Mouse (Mus musculus): Measurements from ENCODE around the gene Aldh16a1. TPM values are rescaled to one million over a fixed set of nuclear protein-coding genes. Genes with fewer than 3 reads are reported as not detected.
A peak's percentile ranks its signal among the peaks of the same experiment; 100 is the strongest.
"Not testable (repeated sequence)": the region's sequence is repeated elsewhere in the genome, so short reads cannot be mapped to it uniquely, and the experiment has no call there.

Aldh16a1 gene
- total RNA-seq, 2 experiments from 2014 or later: 13.2 to 13.3 TPM

DNA sequence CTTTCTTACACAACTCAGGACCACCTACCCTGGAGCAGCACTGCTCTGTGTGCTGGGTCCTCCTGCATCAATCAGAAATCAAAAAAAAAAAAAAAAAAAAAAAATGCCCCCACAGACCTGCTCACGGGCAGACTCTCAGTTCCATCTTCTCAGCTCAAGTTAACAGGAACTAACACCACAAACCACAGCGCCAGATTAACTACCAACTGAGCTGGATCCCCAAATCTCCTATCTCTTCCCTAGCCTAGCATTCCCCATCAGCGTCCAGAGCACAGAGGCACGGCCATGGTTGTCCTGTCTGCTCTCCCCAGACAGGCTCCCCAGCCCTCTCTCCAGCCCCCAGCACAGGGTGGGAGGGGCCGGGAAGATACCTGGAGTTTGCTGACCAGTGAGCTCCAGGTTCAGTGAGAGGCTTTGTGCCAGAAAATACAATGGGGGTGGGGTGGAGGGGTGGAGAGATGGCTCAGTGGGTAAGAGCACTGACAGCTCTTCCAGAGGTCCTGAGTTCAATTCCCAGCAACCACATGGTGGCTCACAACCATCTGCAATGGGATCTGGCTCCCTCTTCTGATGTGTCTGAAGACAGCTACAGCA is 47.2 kb downstream of the Aldh16a1 start:
- DNase-seq (ENCODE audit: low spot score in 2 of 2): no peak
- no peak for TF ChIP-seq CTCF (conservative IDR thresholded peaks at IDR 0.05)
- Histone ChIP-seq H3K4me3 (no peak overlapping the region), H3K27ac (no peak overlapping the region)

DNA sequence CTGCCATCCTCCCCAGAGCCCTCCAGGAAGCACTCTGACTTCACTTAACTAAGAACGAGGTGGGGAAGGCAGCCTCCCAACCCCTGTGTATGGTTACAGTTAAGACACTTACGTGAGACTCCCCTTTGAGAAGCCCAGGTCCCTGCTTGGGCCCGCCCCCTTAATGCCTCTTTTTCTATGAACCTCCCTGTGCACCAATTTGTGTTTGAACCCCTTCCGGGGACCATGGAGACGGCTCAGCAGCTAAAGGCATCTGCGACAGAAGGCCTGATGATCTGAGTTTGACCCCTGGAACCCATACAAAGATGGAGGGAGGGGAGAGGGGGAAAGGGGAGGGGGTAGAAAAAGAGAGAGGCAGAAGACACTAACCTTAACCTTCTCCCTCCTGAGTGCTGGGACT is 47.9 kb downstream of the Aldh16a1 start:
- no peak for TF ChIP-seq CTCF (conservative IDR thresholded peaks at IDR 0.05)
- Histone ChIP-seq H3K4me3 (no peak overlapping the region), H3K27ac (no peak overlapping the region)
- DNase-seq (ENCODE audit: low spot score in 2 of 2): no peak

DNA sequence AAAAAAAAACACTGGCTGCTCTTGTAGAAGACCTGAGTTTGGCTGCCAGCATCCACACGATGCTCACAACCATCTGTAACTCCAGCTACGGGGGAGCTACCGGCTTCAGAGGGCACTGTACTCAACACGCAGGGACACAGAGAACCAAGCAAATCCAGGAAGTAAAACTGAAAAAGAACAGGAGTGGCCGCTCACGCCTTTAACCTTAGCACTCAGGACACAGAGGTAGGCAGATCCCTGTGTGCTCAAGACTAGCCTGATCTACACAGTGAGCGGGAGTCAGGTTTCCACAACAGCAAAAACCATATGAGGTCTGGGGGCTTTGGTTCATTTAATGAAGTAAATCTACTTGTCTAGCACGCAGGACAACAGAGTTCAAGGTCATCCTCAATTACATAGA is 48.9 kb downstream of the Aldh16a1 start:
- H3K4me3 ChIP-seq: no peak overlapping the region
- no peak for TF ChIP-seq CTCF (conservative IDR thresholded peaks at IDR 0.05)
- H3K27ac ChIP-seq: no peak overlapping the region
- DNase-seq (ENCODE audit: low spot score in 2 of 2): no peak

DNA sequence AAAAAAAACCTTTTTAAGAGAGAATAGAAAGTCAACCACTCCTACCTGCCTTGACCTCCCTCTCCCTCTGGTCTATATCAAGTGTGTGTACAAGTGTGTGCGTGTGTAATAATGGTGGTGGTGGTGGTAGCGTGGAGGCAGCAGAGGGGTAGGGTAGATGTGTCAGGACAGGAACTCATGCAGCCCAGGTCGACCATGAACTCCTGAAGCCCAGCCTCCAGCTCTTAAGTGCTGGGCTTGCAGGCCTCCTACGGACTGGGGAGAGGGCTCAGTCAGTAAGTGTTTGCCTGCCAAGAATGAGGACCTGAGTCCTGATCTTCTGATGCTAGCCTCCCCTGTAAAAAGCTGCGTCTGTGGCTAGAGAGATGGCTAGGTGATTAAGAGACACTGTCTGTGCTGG is 49.4 kb downstream of the Aldh16a1 start:
- DNase-seq (ENCODE audit: low spot score in 2 of 2): no peak
- no peak for TF ChIP-seq CTCF (conservative IDR thresholded peaks at IDR 0.05)
- H3K27ac ChIP-seq: no peak overlapping the region
- H3K4me3 ChIP-seq: no peak overlapping the region

DNA sequence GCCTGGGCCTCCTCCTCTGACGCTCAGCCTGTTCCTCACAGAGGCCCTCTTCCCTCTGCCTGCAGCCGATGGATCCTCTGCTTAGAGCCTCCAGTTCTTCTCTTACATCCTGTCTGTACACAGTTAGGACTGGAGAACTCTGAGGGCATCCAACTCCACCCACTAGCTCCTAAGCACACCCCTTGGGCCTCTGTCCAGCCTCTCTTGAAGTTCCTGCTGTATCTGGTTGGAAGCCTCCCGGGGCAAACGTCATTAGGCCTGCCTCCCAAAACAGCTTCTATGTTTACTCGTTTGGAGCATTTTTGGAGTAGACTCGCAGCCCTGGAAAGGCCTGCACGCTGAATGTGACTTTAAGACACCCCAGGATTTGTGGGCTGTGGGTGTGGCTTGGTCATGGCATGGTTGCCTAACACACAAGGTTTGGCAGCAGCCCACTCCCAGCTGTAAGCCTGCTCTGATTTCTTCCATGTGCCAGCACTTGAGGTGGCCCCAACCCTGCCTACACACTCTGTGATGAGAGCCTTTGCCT is 50.7 kb downstream of the Aldh16a1 start, which contains the start of gene Fcgrt:
Gene Fcgrt (minus strand): TSS at position 200 of the 529 bp plus-strand sequence.
- DNase-seq (ENCODE audit: low spot score in 2 of 2): peak in 1 of 2 experiments; percentile 48
- Histone ChIP-seq H3K4me3 (peak within 1 kb of the TSS; percentile 46), H3K27ac (peak within 1 kb of the TSS; percentile 81)
- TF ChIP-seq CTCF (conservative IDR thresholded peaks at IDR 0.05): no peak

DNA sequence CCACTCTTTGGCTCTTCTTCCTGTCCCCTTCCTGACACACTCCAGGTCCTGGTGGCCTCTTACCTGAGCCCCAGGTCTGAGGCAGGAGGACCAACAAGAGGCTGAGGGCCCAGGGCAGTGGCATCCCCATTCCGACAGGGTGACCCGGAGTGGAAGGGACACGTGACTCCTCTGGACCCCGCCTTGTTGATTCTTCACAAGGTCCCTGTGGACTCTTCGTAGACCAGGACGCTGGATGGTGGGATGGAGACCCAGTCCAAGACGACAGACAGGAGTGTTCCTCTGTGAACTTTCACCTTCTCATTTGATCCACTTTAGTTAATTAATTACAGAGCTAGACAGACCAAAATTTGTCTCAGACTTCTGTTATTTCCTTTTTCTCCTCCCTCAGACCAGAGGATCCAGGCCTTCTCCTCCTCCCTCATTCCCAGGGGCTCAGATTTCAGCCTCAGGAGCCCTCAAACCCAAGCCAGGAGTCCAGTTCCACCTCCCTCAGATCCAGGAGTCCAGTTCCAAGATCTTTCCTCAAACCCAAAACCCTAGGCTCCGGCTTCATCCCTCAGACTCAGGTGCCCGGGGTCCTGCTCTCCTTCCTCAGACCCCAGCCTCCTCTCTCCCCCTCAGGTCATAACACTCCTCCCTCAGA is 51.3 kb downstream of the Aldh16a1 start:
- TF ChIP-seq CTCF (conservative IDR thresholded peaks at IDR 0.05): no peak
- DNase-seq (ENCODE audit: low spot score in 2 of 2): no peak
- Histone ChIP-seq H3K27ac (peak overlapping the region; percentile 81), H3K4me3 (peak overlapping the region; percentile 46)

DNA sequence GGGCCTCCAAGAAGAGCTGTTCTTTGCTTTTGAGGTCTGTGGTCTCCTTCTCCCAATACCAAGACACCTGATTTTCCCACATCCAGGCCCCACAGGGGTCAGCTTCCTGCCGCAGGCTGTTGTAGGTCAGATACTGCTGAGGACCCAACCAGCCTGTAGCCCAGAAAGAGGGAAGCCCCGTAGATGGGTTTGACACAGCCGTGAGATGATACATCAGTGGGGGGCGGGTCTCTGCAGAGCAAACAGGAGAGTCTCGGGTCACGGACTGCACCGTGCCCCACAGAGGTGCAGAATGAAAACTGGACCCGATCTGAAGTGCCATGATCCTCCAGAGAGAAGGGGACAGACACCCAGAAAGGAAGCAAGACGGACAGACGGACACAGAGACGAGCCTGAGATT is 51.9 kb downstream of the Aldh16a1 start:
- Histone ChIP-seq H3K27ac (no peak overlapping the region), H3K4me3 (peak overlapping the region; percentile 46)
- TF ChIP-seq CTCF (conservative IDR thresholded peaks at IDR 0.05): no peak
- no peak for DNase-seq (ENCODE audit: low spot score in 2 of 2)

DNA sequence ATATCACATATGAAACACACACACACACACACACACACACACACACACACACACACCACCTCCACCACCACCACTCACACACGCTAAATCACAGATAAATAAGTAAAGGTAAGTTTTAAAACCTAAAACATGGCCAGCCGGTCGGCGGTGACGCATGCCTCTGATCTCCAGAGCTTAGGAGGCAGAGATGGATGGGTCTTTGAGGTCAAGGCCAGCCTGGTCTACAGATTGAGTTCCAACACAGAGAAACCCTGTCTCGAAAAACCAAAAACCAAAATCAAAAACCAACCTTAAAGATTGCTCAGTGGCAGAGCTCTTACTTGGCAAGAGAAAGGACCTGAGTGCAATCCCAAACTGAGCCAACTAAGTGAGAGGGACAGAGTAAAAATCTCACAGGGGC is 54.3 kb downstream of the Aldh16a1 start:
- no peak overlapping the region for H3K27ac ChIP-seq
- TF ChIP-seq CTCF (conservative IDR thresholded peaks at IDR 0.05): no peak
- no peak for DNase-seq (ENCODE audit: low spot score in 2 of 2)
- H3K4me3 ChIP-seq: no peak overlapping the region

DNA sequence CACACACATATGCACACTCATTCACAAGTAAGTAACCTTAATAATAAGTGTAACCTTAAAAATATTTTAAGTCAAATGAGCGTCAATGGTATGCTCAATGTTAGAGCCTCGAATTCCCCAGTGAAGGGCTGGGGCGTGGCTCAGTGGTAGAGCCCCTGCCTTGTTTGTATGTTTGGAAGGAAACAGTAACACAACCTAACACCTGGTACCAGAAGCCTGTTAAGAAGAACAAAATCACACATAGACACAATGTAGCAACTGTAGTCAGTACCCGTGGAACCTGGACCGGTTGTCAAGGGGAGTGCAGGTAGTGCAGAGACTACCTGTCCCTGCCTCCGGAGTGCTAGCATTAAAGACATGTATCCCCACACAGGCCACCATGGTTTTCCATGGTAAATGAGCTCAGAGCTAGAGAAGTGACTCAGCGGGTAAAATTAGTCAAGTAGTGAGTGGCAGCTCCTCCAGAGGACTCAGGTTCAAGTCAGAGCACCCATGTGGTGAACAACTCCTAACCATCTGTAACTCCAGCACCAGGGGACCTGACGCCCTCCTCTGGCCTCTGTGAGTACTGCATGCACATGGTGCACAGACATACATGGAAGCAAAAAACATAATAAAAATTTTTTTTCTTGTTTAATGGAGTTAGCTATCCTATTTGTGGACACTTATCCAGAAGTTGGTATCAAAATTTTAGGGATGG is 55.7 kb downstream of the Aldh16a1 start:
- no peak overlapping the region for H3K27ac ChIP-seq
- no peak overlapping the region for H3K4me3 ChIP-seq
- TF ChIP-seq CTCF (conservative IDR thresholded peaks at IDR 0.05): peak; percentile 60
- no peak for DNase-seq (ENCODE audit: low spot score in 2 of 2)

DNA sequence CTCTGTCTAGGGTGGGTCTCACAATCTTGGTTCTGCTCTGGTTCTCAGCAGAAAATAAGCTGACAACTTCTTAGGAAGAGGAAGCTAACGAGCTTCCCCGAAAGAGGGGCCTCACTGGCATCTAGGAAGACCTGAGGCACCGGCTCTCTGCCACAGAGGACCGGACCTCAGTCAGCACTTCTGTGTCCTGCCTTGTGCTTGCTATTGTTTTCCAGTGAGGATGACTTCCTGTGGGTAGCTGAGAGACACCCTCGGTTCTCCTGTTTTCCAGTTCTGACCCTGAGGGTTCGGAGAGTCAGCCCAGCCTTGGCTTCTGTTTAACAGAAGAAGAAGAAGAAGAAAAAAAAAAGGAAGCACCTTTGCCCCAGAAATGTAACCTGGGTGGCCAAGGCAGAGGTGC is 56.9 kb downstream of the Aldh16a1 start:
- no peak for DNase-seq (ENCODE audit: low spot score in 2 of 2)
- Histone ChIP-seq H3K27ac (no peak overlapping the region), H3K4me3 (no peak overlapping the region)
- no peak for TF ChIP-seq CTCF (conservative IDR thresholded peaks at IDR 0.05)

DNA sequence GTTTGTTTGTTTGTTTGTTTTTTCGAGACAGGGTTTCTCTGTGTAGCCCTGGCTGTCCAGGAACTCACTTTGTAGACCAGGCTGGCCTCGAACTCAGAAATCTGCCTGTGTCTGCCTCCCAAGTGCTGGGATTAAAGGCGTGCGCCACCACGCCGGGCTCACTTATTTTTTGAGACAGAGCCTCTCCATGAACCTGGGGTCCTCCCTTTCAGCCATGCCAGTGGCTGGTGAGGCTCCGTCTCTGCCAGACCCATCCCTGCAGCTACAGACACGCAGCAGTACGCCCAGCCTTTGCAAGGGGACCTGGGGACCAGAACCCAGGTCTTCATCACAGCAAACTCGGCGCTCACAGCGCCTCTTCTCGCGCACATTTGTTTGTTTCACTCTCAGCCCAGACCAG is 58.4 kb downstream of the Aldh16a1 start:
- not testable (repeated sequence) for DNase-seq (ENCODE audit: low spot score in 2 of 2)

DNA sequence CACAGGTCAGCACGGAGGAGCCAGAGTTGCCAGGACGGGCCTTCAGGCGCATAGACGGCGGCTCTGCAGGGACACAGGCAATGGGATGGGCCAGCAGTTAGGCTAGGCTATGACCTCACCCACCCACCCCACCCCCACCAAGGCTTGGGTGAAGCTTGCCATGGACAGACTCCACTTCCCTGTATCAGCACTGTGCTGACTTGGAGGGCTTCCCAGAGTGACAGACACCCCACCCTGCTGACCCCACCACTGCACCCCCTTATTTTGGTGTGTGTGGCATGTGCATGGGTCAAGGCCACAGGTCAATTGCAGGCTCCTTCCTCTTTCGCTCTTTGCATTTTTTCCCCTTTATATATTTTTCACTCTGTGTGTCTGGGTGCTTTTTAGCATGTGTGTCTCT is 59.0 kb downstream of the Aldh16a1 start:
- DNase-seq (ENCODE audit: low spot score in 2 of 2): no peak
- H3K4me3 ChIP-seq: no peak overlapping the region
- no peak overlapping the region for H3K27ac ChIP-seq
- no peak for TF ChIP-seq CTCF (conservative IDR thresholded peaks at IDR 0.05)

More for the DNA sequence above, 58.4 kb downstream of the Aldh16a1 start:
- not testable (repeated sequence) for H3K4me3 ChIP-seq, H3K27ac ChIP-seq

DNA sequence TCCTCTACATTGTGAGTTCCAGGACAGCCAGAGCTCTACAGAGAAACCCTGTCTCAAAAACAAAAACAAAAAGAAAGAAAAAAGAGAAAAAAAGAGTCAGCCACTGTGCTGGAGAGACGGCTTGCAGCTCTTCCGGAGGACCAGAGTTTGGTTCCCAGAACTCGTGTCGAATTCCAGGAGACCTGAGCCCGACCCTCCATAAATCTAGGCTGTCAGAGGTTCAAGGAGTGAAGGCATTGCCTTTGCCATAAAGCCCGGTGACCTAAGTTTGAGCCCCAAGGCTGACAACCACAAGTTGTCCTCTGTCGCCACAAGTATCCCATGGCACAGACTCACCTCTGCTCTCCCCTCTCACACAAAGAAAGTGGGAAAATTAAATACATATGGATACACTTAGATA is 60.3 kb downstream of the Aldh16a1 start:
- Histone ChIP-seq H3K4me3 (no peak overlapping the region), H3K27ac (no peak overlapping the region)
- no peak for DNase-seq (ENCODE audit: low spot score in 2 of 2)
- no peak for TF ChIP-seq CTCF (conservative IDR thresholded peaks at IDR 0.05)
